Mouse (Mus musculus) adrenal gland, postnatal 10 days (tissue): Measurements from ENCODE around the gene Homer1. TPM values are rescaled to one million over a fixed set of nuclear protein-coding genes. Genes with fewer than 3 reads are reported as not detected.
A peak's percentile ranks its signal among the peaks of the same experiment; 100 is the strongest.

Source experiments
- DNase-seq: peaks from one replicate; pipeline ENCODE4 v3.0.0; 2021; ENCODE audit warnings: mixed read lengths
- long read RNA-seq, 2 experiments: library from polyadenylated mRNA; stranded (forward); transcript quantifications; one replicate each; pipeline ENCODE4 v2.0.0; 2021
- total RNA-seq, 2 experiments: library from RNA; stranded (reverse); gene quantifications; 2 replicates each; pipeline ENCODE4 v1.2.3; 2021

The Homer1 gene
- total RNA-seq, result 10 to 100 TPM; 18.7 to 19.1 TPM
- long read RNA-seq, experiment 1, full-length matches to known transcripts, result 9 of 15 reads
- long read RNA-seq, experiment 1, partial matches to known transcripts, result 2 of 15 reads
- long read RNA-seq, experiment 1, other reads (novel, unspliced or antisense), result 4 of 15 reads
- long read RNA-seq, experiment 2, transcript Homer1-201 (9 exons, 2,765 nt), result major isoform, 5 of 8 reads
- long read RNA-seq, experiment 2, partial matches to known transcripts, result 0 of 8 reads
- long read RNA-seq, experiment 2, other reads (novel, unspliced or antisense), result 1 of 8 reads

GRCm38 (mm10) chr13:93299316-93299715 lies at the start of gene Homer1:
Gene Homer1 (plus strand): TSS chr13:93299635.
- DNase-seq, result no peak

GRCm38 (mm10) chr13:93251732-93252131 lies 47.7 kb upstream of the Homer1 start:
- DNase-seq, result no peak

- DNase-seq, result no peak
Measured at GRCm38 (mm10) chr13:93252175-93252574, 47.3 kb upstream of the Homer1 start.

GRCm38 (mm10) chr13:93252941-93253340 lies 46.5 kb upstream of the Homer1 start:
- no peak for DNase-seq

- no peak for DNase-seq
Measured at GRCm38 (mm10) chr13:93267151-93267550, 32.3 kb upstream of the Homer1 start.

- no peak for DNase-seq
Measured at GRCm38 (mm10) chr13:93300581-93300980, 1.1 kb downstream of the Homer1 start.

GRCm38 (mm10) chr13:93301060-93301459 lies 1.6 kb downstream of the Homer1 start:
- DNase-seq, result no peak

GRCm38 (mm10) chr13:93302846-93303562 lies 3.6 kb downstream of the Homer1 start:
- no peak for DNase-seq

- DNase-seq, result peak; percentile 95
Measured at GRCm38 (mm10) chr13:93303563-93304250, 4.3 kb downstream of the Homer1 start.

- DNase-seq, result no peak
Measured at GRCm38 (mm10) chr13:93304251-93305001, 5.0 kb downstream of the Homer1 start.

GRCm38 (mm10) chr13:93305149-93305548 lies 5.7 kb downstream of the Homer1 start:
- no peak for DNase-seq

GRCm38 (mm10) chr13:93305636-93306035 lies 6.2 kb downstream of the Homer1 start:
- peak; percentile 18 for DNase-seq

GRCm38 (mm10) chr13:93306545-93306944 lies 7.1 kb downstream of the Homer1 start:
- no peak for DNase-seq

GRCm38 (mm10) chr13:93307700-93308099 lies 8.3 kb downstream of the Homer1 start:
- peak; percentile 28 for DNase-seq

- no peak for DNase-seq
Measured at GRCm38 (mm10) chr13:93309295-93309694, 9.9 kb downstream of the Homer1 start.

GRCm38 (mm10) chr13:93312518-93312917 lies 13.1 kb downstream of the Homer1 start:
- DNase-seq, result no peak

GRCm38 (mm10) chr13:93314322-93314721 lies 14.9 kb downstream of the Homer1 start:
- no peak for DNase-seq

GRCm38 (mm10) chr13:93320089-93320488 lies 20.7 kb downstream of the Homer1 start:
- DNase-seq, result no peak

- DNase-seq, result no peak
Measured at GRCm38 (mm10) chr13:93326326-93326725, 26.9 kb downstream of the Homer1 start.

- no peak for DNase-seq
Measured at GRCm38 (mm10) chr13:93331721-93332120, 32.3 kb downstream of the Homer1 start.

- DNase-seq, result no peak
Measured at GRCm38 (mm10) chr13:93332491-93332890, 33.1 kb downstream of the Homer1 start.

GRCm38 (mm10) chr13:93335337-93335736 lies 35.9 kb downstream of the Homer1 start:
- DNase-seq, result no peak
